Comparison of ENCODE assay signal across 29 mouse cellular contexts in genomic region chr16:50589574-50590151, GRCm38 (mm10). TPM values are rescaled to one million over a fixed set of nuclear protein-coding genes. Genes with fewer than 3 reads are reported as not detected.
A peak's percentile ranks its signal among the peaks of the same experiment; 100 is the strongest.
DNase-seq lines count a peak whose midpoint lies in the region; ATAC-seq and TF ChIP-seq lines count a peak whose summit lies in the region.
"Had no signal": no experiment of that assay in that cellular context is flagged by ENCODE, and none has a peak within 500 bp of the region (broad histone marks: within the 10 kb centered on the region; RNA-seq: fewer than 3 reads in every experiment).

No protein-coding gene starts in this region.

- H3K36me3 ChIP-seq in kidney, embryonic 14.5 days (ENCODE audit: control insufficient read depth, insufficient read depth, low read length): no peaks in the 10 kb centered on the region
- H3K36me3 ChIP-seq in testis, adult 2 months (ENCODE audit: control insufficient read depth, insufficient read depth, low read length): no peaks in the 10 kb centered on the region
- H3K36me3 ChIP-seq in splenic B cell, adult 2 months (ENCODE audit: control insufficient read depth, insufficient read depth, low read length, poor library complexity, severe bottlenecking): no peaks in the 10 kb centered on the region; the same call in 1 of the 2 replicates
- H3K36me3 ChIP-seq: embryonic facial prominence, embryonic 12.5 days; heart, embryonic 12.5 days; liver, embryonic 13.5 days; lung, embryonic 15.5 days; midbrain, embryonic 12.5 days had no signal

- H3K4me2 ChIP-seq in kidney, embryonic 14.5 days (replicated peaks; ENCODE audit: low read depth, low read length): no peak overlapping the region
- H3K4me2 ChIP-seq: embryonic facial prominence, embryonic 12.5 days; heart, embryonic 12.5 days; liver, embryonic 13.5 days; lung, embryonic 15.5 days; midbrain, embryonic 12.5 days had no signal

- no peak for TF ChIP-seq POLR2A in testis, adult 2 months (IDR thresholded peaks at IDR 0.05; ENCODE audit: control insufficient read depth, low read depth, low read length)

- H3K4me3 ChIP-seq in kidney, embryonic 14.5 days (ENCODE audit: low read length): no peak overlapping the region
- H3K4me3 ChIP-seq in testis, adult 2 months (ENCODE audit: control insufficient read depth, low read depth, low read length): peak overlapping the region; percentile 79
- H3K4me3 ChIP-seq: embryonic facial prominence, embryonic 12.5 days; heart, embryonic 12.5 days; liver, embryonic 13.5 days; lung, embryonic 15.5 days; midbrain, embryonic 12.5 days had no signal

- peak; percentile 22 for DNase-seq in kidney, adult 11 months
- no peak for DNase-seq in testis, postnatal 14 days (ENCODE audit: low spot score)
- DNase-seq in kidney, postnatal 14 days: peak; percentile 10
- peak; percentile 5 for DNase-seq in splenic B cell, adult 2 months (ENCODE audit: low read depth, low spot score)
- DNase-seq in frontal cortex, adult 2 months (ENCODE audit: extremely low spot score in 1 of 2, low spot score in 1 of 2): no peak
- DNase-seq: adrenal gland, postnatal 36 days; cerebellum, adult 11-12 months; cerebellum, postnatal 14 days; forebrain, postnatal 0 days; gastrocnemius, postnatal 36 days; heart, postnatal 10 days; layer of hippocampus, postnatal 36 days; liver, embryonic 13.5 days; lung, postnatal 4 days; right cerebral cortex, postnatal 14 days; thymus, postnatal 36 days had no signal

- no peaks in the 10 kb centered on the region for H3K27me3 ChIP-seq in kidney, embryonic 14.5 days (ENCODE audit: control insufficient read depth, insufficient read depth, low read length)
- no peaks in the 10 kb centered on the region for H3K27me3 ChIP-seq in testis, adult 2 months (ENCODE audit: control insufficient read depth, insufficient read depth, low read length)
- H3K27me3 ChIP-seq in splenic B cell, adult 2 months (ENCODE audit: control insufficient read depth, insufficient read depth, low read length, poor library complexity, severe bottlenecking): no peaks in the 10 kb centered on the region
- H3K27me3 ChIP-seq: embryonic facial prominence, embryonic 12.5 days; heart, embryonic 12.5 days; liver, embryonic 13.5 days; lung, embryonic 15.5 days had no signal

- H3K4me1 ChIP-seq in kidney, embryonic 14.5 days (ENCODE audit: control insufficient read depth, insufficient read depth, low read length): no peaks in the 10 kb centered on the region
- no peaks in the 10 kb centered on the region for H3K4me1 ChIP-seq in testis, adult 2 months (ENCODE audit: control insufficient read depth, insufficient read depth, low read length)
- H3K4me1 ChIP-seq: embryonic facial prominence, embryonic 12.5 days; heart, embryonic 12.5 days; liver, embryonic 13.5 days; lung, embryonic 15.5 days; midbrain, embryonic 12.5 days had no signal

- no peaks in the 10 kb centered on the region for H3K9me3 ChIP-seq in kidney, embryonic 14.5 days (ENCODE audit: control insufficient read depth, low read length)
- H3K9me3 ChIP-seq: embryonic facial prominence, embryonic 12.5 days; heart, embryonic 12.5 days; liver, embryonic 13.5 days; lung, embryonic 15.5 days; midbrain, embryonic 12.5 days had no signal

- H3K9ac ChIP-seq in kidney, embryonic 14.5 days (ENCODE audit: low read depth, low read length): no peak overlapping the region
- H3K9ac ChIP-seq: embryonic facial prominence, embryonic 12.5 days; forebrain, postnatal 0 days; heart, embryonic 12.5 days; liver, embryonic 13.5 days; lung, embryonic 15.5 days; midbrain, embryonic 12.5 days had no signal

- no peak for TF ChIP-seq CTCF in testis, adult 2 months (IDR thresholded peaks at IDR 0.05; ENCODE audit: control insufficient read depth, insufficient read depth, insufficient replicate concordance, low read depth, low read length)

- no peak for ATAC-seq in kidney, embryonic 14.5 days (ENCODE audit: low FRiP score, low TSS enrichment)
- no peak for ATAC-seq in inflammation-experienced regulatory T-cells, adult 6 months
- ATAC-seq: CD4-positive, CD25-positive, alpha-beta regulatory T cell, adult 4 months; forebrain, postnatal 0 days; hindbrain, postnatal 0 days had no signal

- WGBS in kidney, embryonic 14.5 days: 63% methylated on average over 11 of the region's 11 CpGs

- no peak overlapping the region for H3K27ac ChIP-seq in kidney, embryonic 14.5 days (ENCODE audit: low read depth, low read length)
- H3K27ac ChIP-seq in testis, adult 2 months (ENCODE audit: control insufficient read depth, insufficient read depth, low read depth, low read length): no peak overlapping the region
- H3K27ac ChIP-seq: embryonic facial prominence, embryonic 12.5 days; hindbrain, postnatal 0 days; liver, embryonic 13.5 days; lung, embryonic 15.5 days; midbrain, embryonic 12.5 days had no signal

RNA-seq across cellular contexts. Expression of gene Ccdc54, which starts 1.3 kb away (rescaled TPM):
- polyA plus RNA-seq in kidney, embryonic 14.5 days (2014; fragmentation: Nextera tagmentation; extraction: Ambion mirVana): not detected in 2 replicates
- polyA plus RNA-seq in testis, adult 2 months (2012; rRNA removed): 173 and 218 TPM in 2 replicates
- not detected for polyA plus RNA-seq in inflammation-experienced regulatory T-cells, adult 6 months (2017; shearing (Covaris generic))
- not detected in 2 replicates for polyA plus RNA-seq in frontal cortex, adult 2 months (2012; rRNA removed)
- polyA plus RNA-seq: CD4-positive, CD25-positive, alpha-beta regulatory T cell, adult 4 months; embryonic facial prominence, embryonic 12.5 days; forebrain, embryonic 11.5 days; forebrain, postnatal 0 days; heart, embryonic 12.5 days; hindbrain, embryonic 11.5 days; hindbrain, postnatal 0 days; limb, embryonic 14.5 days; liver, embryonic 13.5 days; lung, embryonic 15.5 days; midbrain, embryonic 12.5 days; neural tube, embryonic 11.5 days had no signal

Comparison
In these comparisons a context has a peak if more than half of its experiments do, and no peak if none do; other contexts are left out.
1. DNase-seq: peak in kidney, adult 11 months (single experiment), kidney, postnatal 14 days (single experiment) and splenic B cell, adult 2 months (single experiment); none in testis, postnatal 14 days (single experiment) and frontal cortex, adult 2 months (0 of 2).
2. RNA of gene Ccdc54, which starts 1.3 kb away (polyA plus RNA-seq): 173 to 218 TPM in testis, adult 2 months; not detected in kidney, embryonic 14.5 days, not detected in inflammation-experienced regulatory T-cells, adult 6 months and not detected in frontal cortex, adult 2 months; every median in the first group is over 100 times any median in the second.